Mouse (Mus musculus) C2C12 (cell line): ENCODE measurements around the gene Lenep.

ENCODE experiments used
- CTCF ChIP-seq: IDR thresholded peaks from one replicate; pipeline ENCODE4 v1.5.1; 2011; ENCODE audit not compliant: control insufficient read depth, insufficient read depth, insufficient read length
- MAX ChIP-seq: IDR thresholded peaks from one replicate; pipeline ENCODE4 v1.6.1; 2011; ENCODE audit warnings: mild to moderate bottlenecking, control low read depth
- USF1 ChIP-seq: IDR thresholded peaks from one replicate; pipeline ENCODE4 v1.6.1; 2011; ENCODE audit warnings: low read depth, mild to moderate bottlenecking, control low read depth, moderate library complexity

- TF ChIP-seq CTCF (no peak), USF1 (no peak), MAX (no peak)
Measured at GRCm38 (mm10) chr3:89393605-89394004, 9.0 kb downstream of the Lenep start.
